ENCODE assay signal across 22 mouse cellular contexts in the genomic region with DNA sequence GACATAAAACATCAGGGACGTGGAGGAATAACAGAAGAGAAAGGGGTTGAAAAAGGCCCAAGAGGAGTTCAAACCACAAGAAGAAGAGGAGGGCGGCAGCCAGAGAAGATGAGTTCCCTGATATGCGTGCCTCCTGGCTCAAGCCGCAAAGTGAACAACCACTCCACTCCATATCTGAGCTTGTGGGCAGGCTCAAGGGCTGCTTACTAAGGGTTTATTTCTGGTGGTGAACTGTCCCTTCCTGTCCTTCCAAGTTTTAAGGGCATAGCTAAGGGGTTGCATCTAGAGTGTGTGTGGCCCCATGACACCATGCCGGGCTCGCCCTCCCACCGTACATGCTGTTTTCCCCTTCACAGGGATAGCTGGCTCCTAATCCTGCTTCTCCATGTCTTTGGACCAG. TPM values are rescaled to one million over a fixed set of nuclear protein-coding genes. Genes with fewer than 3 reads are reported as not detected.
DNase-seq lines count a peak whose midpoint lies in the region; ATAC-seq and TF ChIP-seq lines count a peak whose summit lies in the region.
"Had no signal": no experiment of that assay in that cellular context is flagged by ENCODE, and none has a peak within 500 bp of the region (broad histone marks: within the 10 kb centered on the region; RNA-seq: fewer than 3 reads in every experiment).

No protein-coding gene starts in this region.

- no peak for TF ChIP-seq CTCF in forebrain, postnatal 0 days (IDR thresholded peaks at IDR 0.05; ENCODE audit: low read depth)

- no peak for DNase-seq in heart, adult 8-10 months (ENCODE audit: low spot score)
- DNase-seq in adipocyte (ENCODE audit: low spot score) = no peak
- DNase-seq in forebrain, postnatal 0 days = no peak
- no peak for DNase-seq in left cerebral cortex, postnatal 10 days (ENCODE audit: extremely low spot score in 1 of 2, low spot score in 2 of 2)
- DNase-seq: adrenal gland, postnatal 36 days; cerebellum, adult 9-10 months; kidney, postnatal 25 days; thymus, postnatal 25 days had no signal

- H3K4me1 ChIP-seq in heart, embryonic 11.5 days (ENCODE audit: control insufficient read depth, insufficient read depth, low read length) = peaks cover 34% of the 10 kb centered on the region
- H3K4me1 ChIP-seq in heart, embryonic 14.5 days (ENCODE audit: control insufficient read depth in 2 of 2, insufficient read depth in 2 of 2, low read length in 2 of 2) = peaks cover 27 to 56% of the 10 kb centered on the region in 2 experiments
- H3K4me1 ChIP-seq in forebrain, postnatal 0 days (ENCODE audit: insufficient read depth) = peaks cover 5% of the 10 kb centered on the region; the same call in 1 of the 2 replicates

- H3K36me3 ChIP-seq in heart, embryonic 11.5 days (ENCODE audit: control insufficient read depth, insufficient read depth, low read length) = no peaks in the 10 kb centered on the region
- no peaks in the 10 kb centered on the region for H3K36me3 ChIP-seq in heart, embryonic 14.5 days (ENCODE audit: control insufficient read depth, insufficient read depth, low read length)
- H3K36me3 ChIP-seq in forebrain, postnatal 0 days (ENCODE audit: insufficient read depth) = no peaks in the 10 kb centered on the region
- H3K36me3 ChIP-seq: stomach, embryonic 15.5 days had no signal

- H3K4me2 ChIP-seq in heart, embryonic 11.5 days = no peak overlapping the region
- no peak overlapping the region for H3K4me2 ChIP-seq in heart, embryonic 14.5 days (ENCODE audit: low read length)
- H3K4me2 ChIP-seq in forebrain, postnatal 0 days (ENCODE audit: low read depth) = no peak overlapping the region
- H3K4me2 ChIP-seq: stomach, embryonic 15.5 days had no signal

- ATAC-seq in heart, embryonic 11.5 days (replicated peaks; ENCODE audit: insufficient number of reproducible peaks, low FRiP score, low TSS enrichment) = no peak
- ATAC-seq in common myeloid progenitor, adult 5-6 weeks (replicated peaks; ENCODE audit: low read depth, poor library complexity, severe bottlenecking) = peak; percentile 78
- ATAC-seq in heart, embryonic 14.5 days (ENCODE audit: insufficient number of reproducible peaks, insufficient read depth, low FRiP score, low read depth) = 0 out of 2 replicates have a peak, but pooled peaks have one; percentile 8
- ATAC-seq in megakaryocyte progenitor cell, adult 5-6 weeks (replicated peaks; ENCODE audit: poor library complexity) = peak; percentile 57
- ATAC-seq in forebrain, postnatal 0 days = no peak
- ATAC-seq: hindbrain, postnatal 0 days; intestine, postnatal 0 days; midbrain, embryonic 16.5 days had no signal

- H3K9me3 ChIP-seq in heart, embryonic 11.5 days (replicated peaks; ENCODE audit: control insufficient read depth, low read length) = no peaks in the 10 kb centered on the region
- no peaks in the 10 kb centered on the region for H3K9me3 ChIP-seq in heart, embryonic 14.5 days (ENCODE audit: control insufficient read depth, low read length)
- no peaks in the 10 kb centered on the region for H3K9me3 ChIP-seq in forebrain, postnatal 0 days (ENCODE audit: low read length)
- H3K9me3 ChIP-seq: stomach, embryonic 15.5 days had no signal

- intact Hi-C loops in left cerebral cortex, postnatal 10 days (cut with DNase I) = no loop called here

- H3K27ac ChIP-seq in heart, embryonic 11.5 days (ENCODE audit: low read depth, low read length) = peak overlapping the region; percentile 42; the same call in 1 of the 2 replicates
- H3K27ac ChIP-seq in heart, embryonic 14.5 days (replicated peaks in 1 of 2; ENCODE audit: control insufficient read depth in 1 of 2, insufficient read depth in 1 of 2, low read depth in 2 of 2, low read length in 2 of 2) = peak overlapping the region; percentile 34 to 56
- no peak overlapping the region for H3K27ac ChIP-seq in forebrain, postnatal 0 days (ENCODE audit: low read depth, low read length)
- H3K27ac ChIP-seq: hindbrain, postnatal 0 days; macrophage; stomach, embryonic 15.5 days had no signal

- no peak overlapping the region for H3K9ac ChIP-seq in heart, embryonic 11.5 days (ENCODE audit: low read depth, low read length)
- no peak overlapping the region for H3K9ac ChIP-seq in heart, embryonic 14.5 days (ENCODE audit: low read length)
- H3K9ac ChIP-seq in forebrain, postnatal 0 days = no peak overlapping the region
- H3K9ac ChIP-seq: stomach, embryonic 15.5 days had no signal

- no peak overlapping the region for H3K4me3 ChIP-seq in heart, embryonic 11.5 days (ENCODE audit: low read depth, low read length)
- H3K4me3 ChIP-seq in heart, embryonic 14.5 days (ENCODE audit: control insufficient read depth in 1 of 2, insufficient read depth in 1 of 2, low read depth in 1 of 2, low read length in 2 of 2) = no peak overlapping the region
- H3K4me3 ChIP-seq in forebrain, postnatal 0 days (ENCODE audit: low read depth, low read length) = no peak overlapping the region
- H3K4me3 ChIP-seq: stomach, embryonic 15.5 days had no signal

- WGBS in heart, embryonic 11.5 days (ENCODE audit: insufficient replicate concordance) = 66% methylated on average over 7 of the region's 7 CpGs
- 45% methylated on average over 7 of the region's 7 CpGs for WGBS in heart, embryonic 14.5 days
- 87% methylated on average over 7 of the region's 7 CpGs for WGBS in forebrain, postnatal 0 days

- no peaks in the 10 kb centered on the region for H3K27me3 ChIP-seq in heart, embryonic 11.5 days (ENCODE audit: control insufficient read depth, insufficient read depth, low read length)
- no peaks in the 10 kb centered on the region for H3K27me3 ChIP-seq in heart, embryonic 14.5 days (ENCODE audit: control insufficient read depth, insufficient read depth, low read length)
- H3K27me3 ChIP-seq in forebrain, postnatal 0 days (ENCODE audit: insufficient read depth, low read length) = no peaks in the 10 kb centered on the region
- H3K27me3 ChIP-seq: stomach, embryonic 15.5 days had no signal

RNA-seq across cellular contexts. Expression of gene 1110002E22Rik, which starts 4.4 kb away (rescaled TPM):
- polyA plus RNA-seq in heart, embryonic 11.5 days (2014; fragmentation: Nextera tagmentation; extraction: Ambion mirVana) = 6.3 and 8.3 TPM in 2 replicates
- total RNA-seq in heart, adult 8-10 months (2022) = 10 to 100 TPM; 40.6 to 58.5 (median 50.8) TPM
- total RNA-seq in common myeloid progenitor, adult 5-6 weeks (2017) = not detected in 2 replicates
- 16.5 and 18.7 TPM in 2 replicates for polyA plus RNA-seq in heart, embryonic 14.5 days (2014; fragmentation: Nextera tagmentation; extraction: Ambion mirVana)
- total RNA-seq in megakaryocyte progenitor cell, adult 5-6 weeks (2015) = not detected in 2 replicates
- total RNA-seq in megakaryocyte progenitor cell, adult 5-6 weeks (2017) = not detected in 2 replicates
- total RNA-seq in forebrain, postnatal 0 days (2014; rRNA removed) = 0.19 and 0.77 TPM in 2 replicates
- polyA plus RNA-seq in forebrain, postnatal 0 days (2015; fragmentation: Nextera tagmentation; extraction: Ambion mirVana) = 0.05 and 0.07 TPM in 2 replicates
- total RNA-seq in left cerebral cortex, postnatal 10 days (2021) = 1 to 10 TPM; 1.7 to 3.9 TPM
- polyA plus RNA-seq: forebrain, embryonic 11.5 days; macrophage had no signal

RNA-seq across cellular contexts. Expression of gene Gm5105, which starts 6.8 kb away (rescaled TPM):
- 0.89 TPM in 1 of 2 replicates, not detected in the other for polyA plus RNA-seq in heart, embryonic 11.5 days (2014; fragmentation: Nextera tagmentation; extraction: Ambion mirVana)
- total RNA-seq in heart, adult 8-10 months (2022) = 1 to 10 TPM in 2 of 4 experiments, under 1 TPM in 2; 0.76 to 1.6 (median 1.1) TPM
- total RNA-seq in common myeloid progenitor, adult 5-6 weeks (2017) = not detected in 2 replicates
- 0.57 and 0.89 TPM in 2 replicates for polyA plus RNA-seq in heart, embryonic 14.5 days (2014; fragmentation: Nextera tagmentation; extraction: Ambion mirVana)
- total RNA-seq in megakaryocyte progenitor cell, adult 5-6 weeks (2015) = not detected in 2 replicates
- total RNA-seq in megakaryocyte progenitor cell, adult 5-6 weeks (2017) = not detected in 2 replicates
- 0.15 and 0.38 TPM in 2 replicates for total RNA-seq in forebrain, postnatal 0 days (2014; rRNA removed)
- 0.15 TPM in 2 replicates for polyA plus RNA-seq in forebrain, postnatal 0 days (2015; fragmentation: Nextera tagmentation; extraction: Ambion mirVana)
- not detected for total RNA-seq in left cerebral cortex, postnatal 10 days (2021)
- total RNA-seq: adrenal gland, adult 18-20 months; adrenal gland, postnatal 36 days; hindbrain, postnatal 0 days had no signal
- polyA plus RNA-seq: embryonic facial prominence, embryonic 11.5 days; forebrain, embryonic 11.5 days; hindbrain, embryonic 11.5 days; intestine, postnatal 0 days; liver, embryonic 16.5 days; macrophage; stomach, embryonic 15.5 days had no signal

Comparison
In these comparisons a context has a peak if more than half of its experiments do, and no peak if none do; other contexts are left out.
1. ATAC-seq: peak in common myeloid progenitor, adult 5-6 weeks (single experiment), heart, embryonic 14.5 days (single experiment) and megakaryocyte progenitor cell, adult 5-6 weeks (single experiment); none in heart, embryonic 11.5 days (single experiment) and forebrain, postnatal 0 days (single experiment).
2. RNA of gene 1110002E22Rik, which starts 4.4 kb away (total RNA-seq): 40.6 to 58.5 TPM in heart, adult 8-10 months; 1.7 to 3.9 TPM in left cerebral cortex, postnatal 10 days, 0.19 to 0.77 TPM in forebrain, postnatal 0 days, not detected in common myeloid progenitor, adult 5-6 weeks and not detected in megakaryocyte progenitor cell, adult 5-6 weeks; every median in the first group is over 4 times any median in the second.